Mouse (Mus musculus) heart, postnatal 0 days (tissue): ENCODE data around the gene Btg2.

Source experiments
- CTCF ChIP-seq: IDR thresholded peaks from 2 replicates; pipeline ENCODE4 v1.5.1; 2016; ENCODE audit warnings: antibody characterized with exemption, control low read depth, low read depth
- EP300 ChIP-seq: IDR thresholded peaks from 2 replicates; pipeline ENCODE4 v1.6.1; 2016; ENCODE audit warnings: antibody characterized with exemption, low read depth

DNA sequence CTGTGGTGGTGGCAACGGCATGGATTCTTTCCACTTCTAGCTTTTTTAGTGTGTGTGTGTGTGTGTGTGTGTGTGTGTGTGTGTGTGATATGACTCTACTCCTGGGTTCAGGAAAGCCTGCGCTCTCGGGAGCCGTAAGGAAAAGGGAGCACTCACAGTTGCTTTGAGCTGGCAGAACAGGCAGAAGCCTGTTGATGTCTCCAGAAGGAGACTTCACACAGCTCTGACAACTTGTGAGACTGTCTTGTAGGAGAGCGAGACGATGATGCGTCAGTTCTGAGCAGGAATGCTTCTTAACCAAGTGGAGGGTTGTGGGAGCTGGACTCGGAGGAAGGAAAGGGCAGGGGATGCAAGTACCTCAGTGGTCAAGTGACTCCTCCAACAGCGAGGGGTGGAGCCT lies 52.2 kb downstream of the Btg2 start:
- no peak for TF ChIP-seq CTCF
- no peak for TF ChIP-seq EP300
